Mouse (Mus musculus) cerebellum, adult 2 months (tissue): ENCODE results near the gene Thap12.

Source experiments
- CTCF ChIP-seq: fragments of 200-500 bp; IDR thresholded peaks from 2 replicates; pipeline ENCODE4 v1.5.1; 2011; ENCODE audit warnings: low read depth, mild to moderate bottlenecking, control low read depth, low read length, moderate library complexity, borderline replicate concordance; ENCODE audit not compliant: insufficient read depth
- POLR2A ChIP-seq: fragments of 200-500 bp; IDR thresholded peaks from 2 replicates; pipeline ENCODE4 v1.6.1; 2011; ENCODE audit warnings: low read length, control low read depth, borderline replicate concordance; ENCODE audit not compliant: insufficient read depth

DNA sequence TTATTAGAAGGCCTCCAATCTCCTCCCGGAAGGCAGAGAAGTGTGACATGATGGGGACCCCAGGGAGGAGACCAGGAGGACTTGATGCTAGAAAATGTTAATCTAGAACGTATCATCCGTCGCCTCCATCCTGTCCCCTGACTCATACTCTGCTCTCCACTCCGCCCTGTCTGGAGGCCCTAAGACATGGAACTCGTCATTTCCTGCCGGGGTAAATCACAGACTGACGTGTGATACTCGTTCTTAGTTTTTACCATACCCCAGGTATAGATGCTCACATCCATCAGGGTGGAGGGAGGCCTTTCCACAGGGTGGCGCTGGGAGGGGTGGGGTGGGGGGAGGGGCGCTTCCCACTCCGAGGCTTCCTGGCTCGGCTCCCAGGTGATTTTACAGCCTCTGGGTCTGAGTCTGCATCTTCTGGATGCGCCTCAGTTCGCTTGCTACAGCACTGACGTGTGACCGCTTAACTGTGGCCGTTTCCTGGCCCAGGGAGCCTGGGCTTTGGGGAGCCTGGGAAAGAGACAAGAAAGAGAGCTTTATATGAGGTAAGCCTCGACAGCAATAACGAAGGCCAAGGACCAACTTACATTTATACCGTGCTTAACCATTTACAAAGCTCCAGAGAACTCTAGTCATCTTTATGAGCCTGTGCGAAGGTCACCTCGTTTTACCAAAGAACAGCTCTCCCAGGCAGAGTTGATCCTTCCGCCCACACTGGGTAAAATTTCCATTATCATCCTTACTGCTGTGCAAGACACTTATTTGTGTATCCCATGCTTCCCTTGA, 9.9 kb upstream of the Thap12 start:
- no peak for TF ChIP-seq CTCF
- no peak for TF ChIP-seq POLR2A
